Mouse (Mus musculus) embryonic facial prominence, embryonic 10.5 days (tissue): ENCODE results near the gene Cib2. TPM values are rescaled to one million over a fixed set of nuclear protein-coding genes. Genes with fewer than 3 reads are reported as not detected.

ENCODE experiments used
- DNase-seq: peaks from one replicate; pipeline ENCODE4 v3.0.0-alpha.2; 2017; ENCODE audit warnings: low spot score
- H3K27ac ChIP-seq: fragments of 300-500 bp; sonication (generic); replicated peaks from 2 replicates; pipeline ENCODE4 v1.5.1; 2016; ENCODE audit warnings: mild to moderate bottlenecking
- H3K27me3 ChIP-seq: fragments of 300-500 bp; sonication (generic); replicated peaks from 2 replicates; pipeline ENCODE4 v1.6.1; 2016; ENCODE audit warnings: low read depth, mild to moderate bottlenecking; ENCODE audit not compliant: poor library complexity, severe bottlenecking
- H3K36me3 ChIP-seq: fragments of 300-500 bp; sonication (generic); replicated peaks from 2 replicates; pipeline ENCODE4 v1.6.1; 2016; ENCODE audit warnings: mild to moderate bottlenecking, moderate library complexity
- H3K4me1 ChIP-seq: fragments of 300-500 bp; sonication (generic); 2 replicates; pipeline ENCODE4 v1.6.1; 2016
- H3K4me3 ChIP-seq: fragments of 300-500 bp; sonication (generic); 2 replicates; pipeline ENCODE4 v1.5.1; 2016; ENCODE audit warnings: mild to moderate bottlenecking, moderate library complexity
- H3K9me3 ChIP-seq: fragments of 300-500 bp; sonication (generic); 2 replicates; pipeline ENCODE4 v1.6.1; 2016; ENCODE audit warnings: mild to moderate bottlenecking
- WGBS: fragments of 180-500 bp; shearing (Covaris S2); methylation state at CpG from one replicate; pipeline ENCODE4 v1.1.7; 2016; 5-methylcytosine and 5-hydroxymethylcytosine counted together
- polyA plus RNA-seq: library from polyadenylated mRNA; unstranded; fragments of >200 nt; fragmentation: Nextera tagmentation; extraction: Ambion mirVana; gene quantifications from 2 replicates; pipeline ENCODE4 v1.2.1, GENCODE M21; 2016

Gene Cib2
- polyA plus RNA-seq, 1 experiment from 2014 or later, result 9.9 TPM

DNA sequence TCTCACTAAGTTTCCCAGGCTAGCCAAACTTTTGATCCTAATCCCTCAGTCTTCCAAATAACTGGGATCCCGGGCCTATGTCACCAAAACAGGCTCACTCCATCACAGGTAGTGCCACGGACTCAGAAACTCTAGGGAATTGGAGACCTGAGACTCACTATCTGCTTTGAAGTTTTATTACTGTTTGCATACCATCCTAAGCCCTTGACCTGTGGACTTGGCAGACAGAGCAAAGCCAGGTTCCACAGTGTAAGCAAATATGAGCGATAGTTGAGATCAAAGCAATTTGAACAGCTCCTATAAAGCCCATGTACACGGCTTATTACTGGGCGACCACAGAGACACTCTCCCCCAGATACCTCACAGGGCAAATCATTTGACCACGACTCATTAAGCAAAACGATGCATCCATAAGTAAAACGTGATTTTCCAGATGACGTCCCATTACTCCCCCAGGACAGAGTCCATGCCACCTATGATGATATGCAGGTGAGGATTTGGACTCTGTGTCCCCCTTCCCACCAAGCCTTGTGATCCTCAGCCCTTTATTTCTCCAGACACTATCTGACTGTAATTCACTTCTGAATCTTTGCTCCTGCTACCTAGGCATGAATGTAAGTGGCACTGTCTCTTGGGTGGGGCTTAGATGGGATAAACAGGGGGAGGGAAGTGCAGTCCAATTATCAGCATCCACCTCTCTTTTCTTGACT lies 11.3 kb upstream of the Cib2 start:
- H3K27me3 ChIP-seq, result no peaks in the 10 kb centered on the region
- H3K27ac ChIP-seq, result no peak overlapping the region
- no peak overlapping the region for H3K4me3 ChIP-seq
- 82% methylated on average over 9 of the region's 9 CpGs for WGBS
- no peaks in the 10 kb centered on the region for H3K36me3 ChIP-seq
- H3K9me3 ChIP-seq, result no peaks in the 10 kb centered on the region
- H3K4me1 ChIP-seq, result peaks cover 11% of the 10 kb centered on the region
- no peak for DNase-seq

DNA sequence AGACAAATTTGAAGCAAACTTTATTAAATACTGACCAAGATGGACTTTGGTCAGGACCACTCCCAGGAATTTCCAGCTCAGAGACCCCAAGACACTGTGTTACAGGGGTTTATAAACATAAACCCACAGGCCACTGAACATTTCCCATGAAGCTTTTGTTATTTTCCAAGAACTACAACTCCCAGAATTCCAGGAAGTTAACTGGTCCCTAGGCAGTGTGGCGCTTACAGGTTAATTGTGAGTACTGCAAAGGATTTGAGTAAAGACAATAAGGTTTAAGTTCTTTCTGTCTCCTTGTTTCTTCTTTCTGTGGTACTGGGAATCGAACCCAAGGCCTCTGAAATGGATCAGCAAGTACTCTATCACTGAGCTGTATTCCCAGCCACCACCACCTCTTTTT lies 8.7 kb upstream of the Cib2 start:
- Histone ChIP-seq H3K27me3 (no peaks in the 10 kb centered on the region), H3K36me3 (no peaks in the 10 kb centered on the region), H3K4me3 (no peak overlapping the region), H3K4me1 (peaks cover 11% of the 10 kb centered on the region), H3K9me3 (no peaks in the 10 kb centered on the region), H3K27ac (no peak overlapping the region)
- WGBS, result 41% methylated on average over 2 of the region's 2 CpGs
- no peak for DNase-seq

DNA sequence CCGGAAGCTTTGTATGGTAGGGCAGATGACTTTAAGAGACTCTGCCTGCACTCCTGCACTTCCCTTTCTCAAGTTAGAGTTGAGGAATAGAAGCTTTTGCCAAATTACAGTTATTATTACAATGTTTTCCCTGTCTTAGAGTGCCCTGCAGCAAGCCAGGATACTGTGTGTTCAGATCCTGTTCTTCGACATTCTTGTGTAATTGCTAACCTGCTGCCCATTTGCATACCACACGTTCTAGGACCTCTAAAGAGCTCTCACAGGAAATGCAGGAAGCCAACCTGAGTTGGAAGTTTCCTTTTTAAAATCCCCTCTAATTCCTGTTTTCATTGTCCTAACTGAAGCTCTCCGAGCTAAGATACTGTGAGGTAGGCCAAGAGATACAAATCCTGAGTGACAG lies 6.9 kb upstream of the Cib2 start:
- WGBS, result 42% methylated on average over 4 of the region's 4 CpGs
- Histone ChIP-seq H3K27ac (0 out of 2 replicates have a peak overlapping the region, but pooled peaks have one; percentile 2), H3K36me3 (no peaks in the 10 kb centered on the region), H3K4me1 (peaks cover 11% of the 10 kb centered on the region), H3K27me3 (0 out of 2 replicates have a peak, but pooled peaks cover 3% of the 10 kb centered on the region), H3K9me3 (no peaks in the 10 kb centered on the region), H3K4me3 (no peak overlapping the region)
- DNase-seq, result no peak

DNA sequence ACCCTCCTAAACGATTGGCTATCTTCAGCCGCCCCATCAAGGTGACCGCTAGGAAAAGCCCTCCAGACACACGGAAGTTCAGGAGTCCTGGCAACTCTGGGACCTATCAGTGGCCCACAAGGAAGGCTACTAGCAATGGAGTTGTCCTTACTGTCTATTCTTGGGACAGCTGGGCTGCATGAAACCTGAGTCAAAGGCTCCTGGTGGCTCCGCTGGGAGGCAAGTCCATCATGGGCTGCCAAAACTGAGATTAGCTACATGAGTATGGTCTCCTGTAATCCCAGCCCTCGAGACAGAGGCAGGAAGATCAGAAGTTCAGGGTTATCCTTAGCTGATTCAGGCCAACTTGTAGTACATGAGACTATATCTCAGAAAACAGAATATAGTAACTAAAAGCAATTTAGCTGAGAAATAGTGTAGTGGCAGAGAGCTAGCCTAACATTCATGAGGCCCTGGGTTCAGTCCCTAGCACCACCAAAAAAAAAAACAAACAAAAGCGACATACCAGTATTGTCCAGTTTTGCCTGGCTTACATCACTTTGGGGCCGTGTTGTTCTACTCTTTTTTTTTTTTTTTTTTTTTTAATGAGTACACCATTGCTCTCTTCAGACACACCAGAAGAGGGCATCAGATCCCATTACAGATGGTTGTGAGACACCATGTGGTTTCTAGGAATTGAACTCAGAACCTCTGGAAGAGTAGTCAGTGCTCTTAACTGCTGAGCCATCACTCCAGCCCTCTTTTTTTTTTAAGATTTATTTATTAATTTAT lies 998 bp upstream of the Cib2 start:
- H3K4me1 ChIP-seq, result peaks cover 17% of the 10 kb centered on the region
- no peaks in the 10 kb centered on the region for H3K9me3 ChIP-seq
- no peak overlapping the region for H3K27ac ChIP-seq
- no peak overlapping the region for H3K4me3 ChIP-seq
- peaks cover 29% of the 10 kb centered on the region for H3K27me3 ChIP-seq
- H3K36me3 ChIP-seq, result no peaks in the 10 kb centered on the region
- no peak for DNase-seq
- WGBS, result 87% methylated on average over 8 of the region's 8 CpGs

DNA sequence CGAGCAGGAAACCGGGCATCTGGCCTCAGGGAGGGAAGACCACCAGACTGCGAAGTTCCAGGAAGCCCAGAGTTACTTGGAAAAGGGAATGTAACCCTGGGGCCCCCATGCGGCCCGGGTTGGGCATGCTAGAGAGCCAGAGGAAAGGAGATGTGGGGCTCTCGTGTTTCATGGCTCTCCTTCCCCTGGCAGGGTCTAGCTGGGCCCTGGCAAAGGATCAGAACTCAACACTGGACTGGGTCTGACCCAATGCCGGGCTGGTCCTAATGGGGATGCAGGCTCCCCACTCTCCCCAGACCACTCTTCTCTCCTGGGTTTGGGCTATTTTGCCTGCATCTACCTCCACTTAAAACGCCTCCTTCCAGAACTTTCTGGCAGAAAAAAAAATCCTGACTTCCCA lies 1.3 kb downstream of the Cib2 start:
- WGBS, result 72% methylated on average over 8 of the region's 8 CpGs
- Histone ChIP-seq H3K4me1 (peaks cover 17% of the 10 kb centered on the region), H3K27ac (no peak overlapping the region), H3K27me3 (peaks cover 29% of the 10 kb centered on the region), H3K4me3 (no peak overlapping the region), H3K9me3 (no peaks in the 10 kb centered on the region), H3K36me3 (no peaks in the 10 kb centered on the region)
- no peak for DNase-seq

DNA sequence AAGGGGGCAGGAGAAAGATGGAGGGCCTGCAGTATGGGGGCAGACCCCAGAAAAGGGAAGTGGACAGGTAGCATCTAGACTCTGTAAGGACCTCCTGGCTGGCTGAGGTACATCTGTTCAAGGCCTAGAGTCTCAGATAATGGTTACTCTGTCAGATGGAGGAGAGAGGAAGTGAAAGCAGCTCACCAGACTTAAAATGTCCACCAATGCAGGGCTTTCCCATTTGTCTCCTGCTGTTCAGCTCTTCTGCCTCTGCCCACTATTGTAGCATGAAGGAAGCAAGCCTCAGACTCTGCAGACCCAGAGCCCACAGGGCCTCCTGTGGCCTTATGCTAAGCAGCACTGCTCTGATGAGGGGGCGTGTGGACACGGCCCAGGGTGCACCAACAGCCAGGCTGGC lies 5.0 kb downstream of the Cib2 start:
- DNase-seq, result no peak
- H3K4me1 ChIP-seq, result peaks cover 16% of the 10 kb centered on the region
- H3K36me3 ChIP-seq, result no peaks in the 10 kb centered on the region
- no peak overlapping the region for H3K27ac ChIP-seq
- peaks cover 26% of the 10 kb centered on the region for H3K27me3 ChIP-seq
- 63% methylated on average over 2 of the region's 2 CpGs for WGBS
- no peak overlapping the region for H3K4me3 ChIP-seq
- H3K9me3 ChIP-seq, result no peaks in the 10 kb centered on the region

DNA sequence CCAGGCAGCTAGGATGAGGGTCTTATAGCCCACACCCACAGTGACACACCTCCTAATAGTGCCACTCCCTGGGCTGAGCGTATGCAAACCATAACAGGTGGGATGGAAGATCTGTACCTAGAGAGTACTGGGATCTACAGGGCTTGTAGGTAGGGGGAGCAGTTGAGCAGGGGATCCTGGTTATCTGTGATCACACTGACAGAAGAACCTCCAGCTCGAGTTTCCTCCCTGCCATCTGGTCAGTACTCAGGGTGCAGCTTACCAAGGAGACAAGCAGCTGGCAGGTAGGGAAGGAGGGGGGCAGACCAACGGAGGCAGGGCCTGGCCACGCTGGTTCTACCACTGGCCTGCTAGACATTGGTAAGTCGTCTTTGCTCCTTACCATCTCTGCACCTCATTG lies 7.6 kb downstream of the Cib2 start:
- Histone ChIP-seq H3K27me3 (peaks cover 2% of the 10 kb centered on the region; the same call in 1 of the 2 replicates), H3K36me3 (no peaks in the 10 kb centered on the region), H3K4me3 (no peak overlapping the region), H3K4me1 (0 out of 2 replicates have a peak, but pooled peaks cover 4% of the 10 kb centered on the region), H3K9me3 (no peaks in the 10 kb centered on the region), H3K27ac (no peak overlapping the region)
- peak; percentile 26 for DNase-seq
- WGBS, result 24% methylated on average over 5 of the region's 5 CpGs

DNA sequence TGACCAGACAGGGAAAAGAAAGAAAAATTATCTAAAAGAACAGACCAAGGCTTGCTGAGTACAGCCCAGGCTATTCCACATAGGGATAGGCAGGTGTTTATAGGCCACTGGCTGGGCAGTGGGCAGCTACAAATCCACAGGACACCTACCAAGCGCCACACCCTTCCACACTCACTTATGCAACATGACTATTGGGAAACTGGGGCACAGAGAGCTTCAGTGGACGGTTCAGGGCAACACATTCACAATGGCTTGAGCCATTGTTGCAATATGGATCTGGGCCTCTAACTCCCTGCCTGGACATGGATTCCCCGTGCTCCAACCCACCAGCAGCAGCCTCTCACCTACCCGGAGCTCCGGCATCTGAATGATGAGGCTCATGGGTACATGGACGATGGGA lies 10.6 kb downstream of the Cib2 start:
- WGBS, result 88% methylated on average over 6 of the region's 6 CpGs
- H3K4me1 ChIP-seq, result peaks cover 7% of the 10 kb centered on the region
- no peaks in the 10 kb centered on the region for H3K36me3 ChIP-seq
- H3K27ac ChIP-seq, result no peak overlapping the region
- no peaks in the 10 kb centered on the region for H3K27me3 ChIP-seq
- no peaks in the 10 kb centered on the region for H3K9me3 ChIP-seq
- no peak for DNase-seq
- H3K4me3 ChIP-seq, result no peak overlapping the region

DNA sequence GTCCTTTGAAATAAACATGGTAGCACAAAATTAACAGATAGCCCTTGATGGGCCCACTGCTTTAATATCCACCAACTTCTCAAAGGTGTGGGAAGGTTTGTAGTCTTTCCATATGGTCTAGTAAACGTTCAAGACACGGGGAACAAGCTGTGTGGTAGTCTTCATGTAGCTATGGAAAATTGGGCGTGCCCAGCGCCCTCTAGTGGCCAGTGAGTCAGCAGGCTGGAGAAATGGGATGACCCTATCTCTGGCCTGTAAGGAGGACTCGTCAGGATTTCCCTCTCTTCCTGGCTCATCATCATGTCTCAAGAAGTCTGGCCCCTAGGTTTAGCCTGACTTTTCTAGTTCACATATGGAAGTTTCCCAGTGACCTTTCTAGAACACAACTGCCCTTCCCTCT lies 12.5 kb downstream of the Cib2 start:
- H3K4me3 ChIP-seq, result no peak overlapping the region
- no peaks in the 10 kb centered on the region for H3K9me3 ChIP-seq
- no peaks in the 10 kb centered on the region for H3K36me3 ChIP-seq
- peaks cover 19% of the 10 kb centered on the region for H3K4me1 ChIP-seq
- no peak overlapping the region for H3K27ac ChIP-seq
- WGBS, result 18% methylated on average over 5 of the region's 5 CpGs
- no peaks in the 10 kb centered on the region for H3K27me3 ChIP-seq
- peak; percentile 66 for DNase-seq

DNA sequence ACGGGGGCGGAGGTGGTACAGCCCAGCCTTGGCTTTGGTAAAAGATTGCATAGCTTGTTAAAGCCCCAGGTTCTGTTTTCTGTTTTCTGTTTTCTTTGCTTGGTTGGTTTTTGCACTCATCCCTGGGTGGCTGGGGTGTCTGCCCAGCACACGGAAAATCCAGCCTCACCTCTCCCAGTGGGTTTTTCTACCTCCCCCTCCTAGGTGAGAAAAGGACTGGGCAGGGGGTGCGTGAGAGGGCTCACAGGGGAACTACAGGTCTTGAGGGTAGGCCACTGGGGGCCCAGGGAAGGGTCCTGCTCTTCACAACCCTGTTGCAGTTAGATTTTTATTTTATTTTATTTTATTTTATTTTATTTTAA lies 15.1 kb downstream of the Cib2 start:
- Histone ChIP-seq H3K4me3 (no peak overlapping the region), H3K9me3 (no peaks in the 10 kb centered on the region), H3K27ac (no peak overlapping the region), H3K27me3 (no peaks in the 10 kb centered on the region), H3K36me3 (no peaks in the 10 kb centered on the region), H3K4me1 (peaks cover 20% of the 10 kb centered on the region)
- WGBS, result 90% methylated on average over 4 of the region's 4 CpGs
- no peak for DNase-seq

DNA sequence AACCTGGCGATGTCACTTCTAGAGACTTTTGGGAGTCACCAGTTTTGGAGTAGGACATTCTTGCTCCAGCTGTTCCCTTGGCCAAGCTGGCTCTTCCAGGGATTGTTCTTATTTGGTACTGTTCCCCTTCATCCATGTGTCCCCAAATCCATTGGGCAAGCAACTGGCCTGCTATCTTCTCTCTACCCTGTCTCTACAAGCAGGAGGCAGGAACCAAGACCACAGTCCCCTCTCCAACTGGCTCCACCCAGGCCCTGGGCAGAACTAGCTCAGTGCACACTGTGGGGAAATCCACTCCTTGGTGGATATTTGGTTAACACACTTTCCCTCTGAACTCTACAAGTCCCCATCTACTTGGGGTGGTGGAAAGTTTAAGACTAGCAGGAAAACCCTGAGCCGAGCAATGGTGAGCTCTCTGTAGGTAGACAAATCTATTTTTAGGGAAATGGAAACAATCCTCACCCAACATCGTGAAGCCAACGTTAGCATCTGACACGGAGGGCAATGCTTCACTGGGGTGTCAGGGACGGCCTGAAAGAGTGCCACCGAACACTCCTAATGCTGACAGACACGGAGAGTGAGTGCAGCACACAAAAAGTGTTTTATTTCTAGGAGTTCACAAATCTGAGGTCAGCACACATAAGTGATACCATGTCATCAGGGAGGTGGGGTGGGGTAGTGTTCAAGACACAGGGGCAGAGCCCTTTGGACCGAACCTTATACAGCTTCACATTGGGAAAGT lies 15.6 kb downstream of the Cib2 start:
- no peak overlapping the region for H3K4me3 ChIP-seq
- H3K9me3 ChIP-seq, result no peaks in the 10 kb centered on the region
- H3K27me3 ChIP-seq, result no peaks in the 10 kb centered on the region
- 82% methylated on average over 9 of the region's 9 CpGs for WGBS
- H3K27ac ChIP-seq, result no peak overlapping the region
- DNase-seq, result no peak
- peaks cover 20% of the 10 kb centered on the region for H3K4me1 ChIP-seq
- no peaks in the 10 kb centered on the region for H3K36me3 ChIP-seq

DNA sequence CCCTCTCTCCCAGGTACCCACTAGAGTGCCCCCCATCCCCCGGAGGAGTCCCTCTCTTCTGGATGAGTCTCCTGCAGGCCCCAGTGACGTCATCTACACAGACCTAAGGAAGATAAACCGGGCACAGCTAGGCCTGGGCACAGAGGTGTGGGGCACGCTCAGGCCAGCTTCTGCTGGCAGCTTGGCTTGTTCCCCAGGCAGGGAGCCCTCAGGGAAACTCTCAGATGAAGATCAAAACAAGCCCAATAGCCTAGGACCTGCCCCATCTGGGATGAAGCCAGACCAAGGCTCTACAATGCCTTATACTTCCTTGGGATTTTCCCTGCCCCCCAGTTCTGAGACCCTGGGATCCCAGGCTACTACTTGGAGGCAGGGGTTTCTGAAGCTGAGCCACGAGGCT lies 19.2 kb downstream of the Cib2 start:
- peaks cover 20% of the 10 kb centered on the region for H3K4me1 ChIP-seq
- no peak overlapping the region for H3K27ac ChIP-seq
- no peak overlapping the region for H3K4me3 ChIP-seq
- no peak for DNase-seq
- no peaks in the 10 kb centered on the region for H3K36me3 ChIP-seq
- 77% methylated on average over 5 of the region's 5 CpGs for WGBS
- H3K9me3 ChIP-seq, result no peaks in the 10 kb centered on the region
- H3K27me3 ChIP-seq, result no peaks in the 10 kb centered on the region
